Mouse (Mus musculus) megakaryocyte progenitor cell, adult 5-6 weeks (primary cell): ENCODE data around the gene Golga5. TPM values are rescaled to one million over a fixed set of nuclear protein-coding genes. Genes with fewer than 3 reads are reported as not detected.
A peak's percentile ranks its signal among the peaks of the same experiment; 100 is the strongest.

ENCODE experiments used
- ATAC-seq: replicated peaks from 2 replicates; pipeline ENCODE4 v1.8.0; 2016; ENCODE audit warnings: mild to moderate bottlenecking, moderate TSS enrichment, inconsistent platforms; ENCODE audit not compliant: poor library complexity
- total RNA-seq, 2 experiments: library from RNA; stranded (forward) in 1 of 2; stranded (reverse) in 1 of 2; fragments of 157-497, 149-512 nt in 1 of 2; fragments of 200-1000 nt in 1 of 2; gene quantifications; 2 replicates each; pipeline versions ENCODE4 v1.2.3 to v1.2.4; 2015 to 2017

Gene Golga5
- total RNA-seq (2015) (22.1 and 28.8 TPM in 2 replicates), total RNA-seq (2017) (69.0 and 74.0 TPM in 2 replicates)

DNA sequence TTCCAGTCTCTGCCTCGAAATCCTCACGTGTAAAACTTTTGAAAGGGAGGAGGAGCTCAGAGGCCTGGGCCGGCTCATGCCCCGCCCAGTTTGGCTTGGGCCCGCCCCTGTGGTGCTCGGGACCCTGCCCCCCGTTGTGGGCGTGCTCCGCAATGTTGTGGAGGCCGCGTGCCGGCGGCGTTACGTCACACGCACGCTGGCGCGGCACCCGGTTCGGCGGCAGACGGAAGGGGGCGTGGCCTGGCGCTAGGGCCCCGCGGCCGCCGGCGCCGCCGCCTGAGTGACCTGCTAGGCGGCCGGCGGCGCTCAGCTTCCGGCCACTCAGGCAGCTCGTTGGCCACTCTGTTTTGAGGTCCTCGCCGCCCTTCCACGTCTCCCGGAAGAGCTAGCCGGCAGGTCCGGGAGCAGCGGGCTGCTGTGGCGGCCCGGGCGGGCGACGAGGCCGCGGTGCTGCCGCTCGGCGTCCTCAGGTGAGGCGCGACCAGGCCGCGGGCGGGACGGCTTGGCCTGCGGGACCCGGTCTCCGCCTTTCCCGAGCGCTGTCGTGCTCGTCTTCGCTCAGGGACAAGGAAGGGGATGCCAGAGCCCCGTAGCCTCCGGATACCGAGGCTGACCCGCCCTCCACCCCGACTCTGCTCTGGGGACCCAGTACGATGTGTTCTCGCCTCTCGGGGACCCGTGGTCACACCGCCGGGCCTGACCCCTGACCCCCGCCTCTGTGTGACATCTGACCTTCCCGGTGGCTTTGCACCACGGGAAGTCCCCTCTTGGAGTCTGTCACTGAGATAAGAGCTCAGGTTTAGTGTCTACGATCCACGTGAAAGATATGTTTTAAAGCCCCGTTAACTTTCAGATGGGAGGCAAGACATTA is at the start of gene Golga5:
TSS of gene Golga5 (plus strand) at position 242 of the 871 bp plus-strand sequence.
- ATAC-seq: peak; percentile 98

DNA sequence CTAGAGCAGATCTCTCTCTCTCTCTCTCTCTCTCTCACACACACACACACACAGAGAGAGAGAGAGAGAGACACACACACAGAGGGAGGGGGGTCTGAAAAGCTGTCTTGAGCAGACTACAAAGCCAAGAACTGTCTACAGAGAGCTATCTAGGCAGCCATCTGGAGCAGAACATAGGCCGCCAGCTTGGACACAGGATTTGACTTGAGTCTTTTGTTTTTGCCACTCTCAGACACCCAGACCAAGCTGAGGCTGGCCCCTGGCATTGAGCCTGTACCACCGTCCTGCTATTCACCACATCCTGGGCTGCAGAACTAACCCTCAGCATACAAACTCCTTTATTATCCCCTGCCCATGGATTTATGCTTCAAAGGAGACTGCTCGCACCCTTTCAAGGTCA is 49.4 kb upstream of the Golga5 start:
- ATAC-seq: peak; percentile 29; the same call in 1 of the 2 replicates

DNA sequence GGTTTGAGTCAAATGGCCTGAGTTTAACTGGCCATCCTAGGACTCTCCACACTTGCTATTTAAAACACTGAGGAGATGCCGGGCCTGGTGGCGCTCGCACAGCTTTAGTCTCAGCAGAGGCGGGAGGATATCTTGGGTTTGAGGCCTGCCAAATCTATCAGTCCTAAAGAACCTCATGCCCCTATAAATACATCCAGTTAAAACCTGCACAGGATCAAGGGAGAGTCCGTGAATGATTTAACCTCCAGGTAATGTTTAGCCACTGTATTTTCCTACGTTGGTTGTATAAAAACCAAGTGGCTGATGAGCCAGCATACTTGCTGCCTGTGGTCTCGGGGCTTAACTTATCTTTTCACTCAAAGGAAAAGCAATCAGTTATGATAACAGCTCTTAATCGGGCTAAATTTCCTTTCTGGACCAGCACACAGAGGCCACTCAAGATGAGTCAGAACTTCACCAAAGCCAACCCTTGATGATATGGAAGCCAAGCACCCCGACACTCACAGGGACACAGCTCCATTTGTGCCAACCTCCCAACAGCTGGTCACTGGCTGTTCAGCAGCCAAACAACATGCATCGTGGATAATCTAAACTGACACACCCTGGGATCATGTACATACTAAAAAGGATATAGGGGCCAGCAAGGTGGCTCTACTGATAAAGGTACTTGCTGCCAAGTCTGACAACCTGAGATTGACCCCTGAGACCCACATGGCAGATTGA is 48.6 kb upstream of the Golga5 start:
- ATAC-seq: peak; percentile 75

DNA sequence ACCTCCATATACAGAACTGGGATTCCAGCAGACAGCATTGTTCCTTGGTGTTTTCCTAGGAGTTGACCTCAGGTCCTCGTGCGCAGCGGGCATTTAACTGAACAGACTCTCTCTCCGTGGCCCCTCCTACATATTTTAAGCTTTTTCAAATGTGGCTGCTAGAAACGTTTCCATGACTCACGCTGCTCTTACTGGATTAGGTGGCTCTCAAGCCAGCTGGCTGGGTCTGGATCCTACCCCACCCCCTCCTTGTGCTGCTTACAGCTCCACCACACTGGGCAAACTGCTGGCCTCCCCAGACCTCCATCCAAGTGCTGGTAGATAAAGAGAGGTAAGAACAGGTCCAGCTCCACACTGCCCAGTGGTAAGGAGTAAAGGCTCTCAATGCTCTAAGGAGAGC is 46.9 kb upstream of the Golga5 start:
- ATAC-seq: no peak

DNA sequence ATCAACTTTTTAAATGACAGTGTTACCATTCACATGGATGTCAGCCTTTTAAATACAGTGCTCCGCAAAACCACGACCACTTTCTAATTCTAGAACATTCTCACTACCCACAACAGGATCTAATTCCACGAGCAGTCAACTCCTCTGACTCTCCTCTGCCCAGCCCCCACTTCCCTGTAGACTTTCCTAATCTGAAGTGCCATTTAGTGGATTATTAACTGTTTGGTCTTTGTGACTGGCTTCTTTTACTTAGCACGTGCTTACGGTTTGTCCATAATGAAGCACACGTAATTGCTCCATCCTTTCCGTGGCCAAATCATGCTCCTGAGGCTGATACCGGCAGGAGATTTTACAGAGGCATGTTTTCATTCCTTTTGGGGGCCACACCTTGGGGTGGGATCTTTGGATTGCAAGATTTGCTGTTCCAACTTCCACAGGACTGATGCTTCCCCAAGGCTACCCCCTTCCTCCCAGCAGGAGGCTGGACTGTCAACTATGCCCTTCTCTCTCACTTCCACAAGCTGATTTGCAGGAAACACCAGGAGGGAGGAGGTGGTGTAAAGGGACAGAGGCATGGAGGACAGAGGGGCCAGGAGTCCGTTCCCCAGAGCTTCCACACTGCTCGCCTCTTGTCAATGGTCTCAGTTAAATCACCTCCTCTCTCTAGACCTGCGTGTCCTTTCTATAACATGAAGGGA is 46.2 kb upstream of the Golga5 start:
- no peak for ATAC-seq

GRCm38 (mm10) chr12:102423625-102424024 is 45.3 kb upstream of the Golga5 start:
- ATAC-seq: no peak

DNA sequence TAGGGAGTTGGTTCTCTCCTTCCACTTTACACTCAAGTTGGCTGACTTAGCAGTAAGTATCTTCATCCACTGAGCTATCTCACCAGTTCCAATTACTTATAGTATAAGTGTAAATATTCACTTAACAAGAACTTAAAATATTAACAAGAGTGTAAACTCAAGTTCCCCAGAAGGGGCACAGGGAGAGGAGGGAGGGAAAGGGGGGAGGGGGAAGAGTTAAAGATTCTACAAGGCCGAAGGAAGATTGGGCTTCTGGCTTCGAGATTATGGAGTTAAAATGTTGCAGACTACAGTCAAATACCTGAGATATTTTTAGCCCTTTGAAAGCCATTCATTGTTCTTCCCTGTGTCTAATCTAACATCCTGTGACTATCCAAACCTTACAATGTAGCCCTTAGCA is 44.5 kb upstream of the Golga5 start:
- no peak for ATAC-seq

GRCm38 (mm10) chr12:102425048-102425578 is 43.8 kb upstream of the Golga5 start:
- ATAC-seq: no peak

DNA sequence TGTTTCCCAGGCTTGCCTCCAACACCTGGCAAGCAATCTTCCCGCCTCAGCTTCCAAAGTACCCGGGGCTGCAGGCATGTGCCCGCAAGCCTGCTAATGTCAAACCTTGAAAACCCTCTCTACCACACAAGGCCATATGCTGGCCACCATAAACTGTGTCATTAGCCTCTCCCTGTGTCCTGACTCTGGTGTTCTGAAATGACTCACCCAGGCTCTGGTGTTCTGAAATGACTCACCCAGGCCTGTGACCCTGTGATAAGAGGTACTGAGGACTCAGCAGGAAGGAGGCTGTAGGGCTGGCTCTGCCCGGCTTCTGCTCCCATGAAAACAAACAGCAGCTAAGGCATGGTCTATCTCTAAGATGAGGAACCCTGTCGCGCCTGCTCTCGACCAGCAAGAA is 42.6 kb upstream of the Golga5 start:
- ATAC-seq: peak; percentile 98

GRCm38 (mm10) chr12:102429656-102430055 is 39.3 kb upstream of the Golga5 start:
- ATAC-seq: no peak

DNA sequence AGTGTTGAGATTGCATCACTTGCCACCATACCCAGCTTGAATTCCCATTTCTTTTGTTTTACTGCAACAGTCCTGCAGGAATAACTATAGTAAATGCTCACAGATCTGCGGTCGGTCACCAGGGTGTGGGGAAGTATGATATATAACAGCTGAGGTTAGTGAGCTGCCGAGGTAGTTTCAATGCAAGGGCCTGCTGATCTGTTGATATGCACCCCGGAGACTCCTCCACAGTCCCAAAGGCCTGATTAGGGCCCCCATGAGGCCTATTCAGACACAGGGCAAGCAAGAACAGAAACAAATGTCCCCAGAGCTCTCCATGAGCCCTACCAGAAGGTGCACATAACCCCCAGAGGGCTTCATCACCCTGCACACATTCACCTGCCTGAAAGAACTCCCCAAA is 38.7 kb upstream of the Golga5 start:
- peak; percentile 41 for ATAC-seq

DNA sequence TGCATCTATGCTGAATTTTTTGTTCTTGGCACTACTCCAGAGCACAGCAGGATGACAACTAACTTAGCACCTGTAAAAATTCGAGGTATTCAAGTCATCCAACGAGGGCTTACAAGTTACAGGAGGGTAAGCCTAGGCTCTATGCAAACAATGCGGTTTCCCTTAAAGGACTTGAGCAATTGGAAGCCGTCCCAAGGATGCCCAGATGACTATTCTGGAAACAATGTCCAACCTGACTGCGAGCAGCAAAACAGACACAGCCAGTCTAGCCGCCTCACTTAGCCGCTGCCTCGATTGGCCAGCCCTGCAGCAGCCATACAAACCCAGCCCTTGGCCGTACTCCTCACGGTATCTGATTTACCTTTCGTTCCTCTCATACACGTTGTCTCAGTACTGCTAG is 36.7 kb upstream of the Golga5 start:
- ATAC-seq: no peak

DNA sequence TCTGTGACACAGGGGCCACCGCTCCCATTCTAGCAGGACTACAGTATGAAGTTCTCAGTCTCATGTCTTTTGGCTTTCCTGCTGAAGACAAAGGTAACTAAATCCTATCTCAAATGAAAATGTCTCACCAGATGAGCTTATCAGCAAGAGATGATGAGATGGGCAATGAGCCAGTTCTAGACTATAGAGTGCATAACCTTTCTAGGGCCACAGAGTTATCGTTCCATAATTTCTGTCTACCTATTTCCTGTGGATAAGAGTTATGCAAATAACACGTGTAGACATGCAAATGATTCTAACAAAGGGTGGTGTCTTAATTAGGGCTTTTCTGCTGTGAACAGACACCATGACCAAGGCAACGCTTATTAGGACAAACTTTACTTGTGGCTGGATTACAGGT is 34.8 kb upstream of the Golga5 start:
- ATAC-seq: no peak

GRCm38 (mm10) chr12:102436939-102437526 is 31.9 kb upstream of the Golga5 start:
- no peak for ATAC-seq

GRCm38 (mm10) chr12:102437952-102438351 is 31.0 kb upstream of the Golga5 start:
- no peak for ATAC-seq

DNA sequence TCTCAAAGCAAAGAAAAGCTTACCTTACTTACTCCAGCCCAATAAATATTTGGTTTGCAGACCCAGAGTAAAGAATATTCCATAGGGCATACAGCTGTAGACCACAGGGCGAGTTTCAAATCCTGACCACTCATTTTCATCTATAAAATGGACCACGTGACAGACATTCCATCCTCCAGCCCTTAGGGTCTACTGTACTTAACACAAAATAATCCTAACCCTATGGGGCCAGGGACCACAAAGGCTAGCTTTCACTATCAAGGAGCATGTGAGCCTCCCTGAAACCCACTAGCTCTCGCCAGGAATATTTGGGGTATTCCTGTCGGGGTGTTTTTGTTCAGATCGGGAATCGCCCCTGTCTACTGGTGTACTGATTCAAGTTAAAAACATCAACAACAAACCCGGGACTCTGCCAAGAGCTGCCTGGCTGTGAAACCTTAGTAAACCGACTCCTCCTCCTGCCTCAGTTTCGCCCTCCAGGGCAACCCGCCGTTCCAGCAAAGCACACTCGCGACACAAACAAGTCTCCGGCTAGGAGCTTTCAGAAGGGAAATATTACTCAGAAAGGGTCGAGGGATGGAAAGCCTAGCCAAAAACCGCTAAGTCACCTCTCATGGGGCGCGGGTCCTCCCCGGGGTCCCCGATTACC is 29.8 kb upstream of the Golga5 start:
- ATAC-seq: no peak

DNA sequence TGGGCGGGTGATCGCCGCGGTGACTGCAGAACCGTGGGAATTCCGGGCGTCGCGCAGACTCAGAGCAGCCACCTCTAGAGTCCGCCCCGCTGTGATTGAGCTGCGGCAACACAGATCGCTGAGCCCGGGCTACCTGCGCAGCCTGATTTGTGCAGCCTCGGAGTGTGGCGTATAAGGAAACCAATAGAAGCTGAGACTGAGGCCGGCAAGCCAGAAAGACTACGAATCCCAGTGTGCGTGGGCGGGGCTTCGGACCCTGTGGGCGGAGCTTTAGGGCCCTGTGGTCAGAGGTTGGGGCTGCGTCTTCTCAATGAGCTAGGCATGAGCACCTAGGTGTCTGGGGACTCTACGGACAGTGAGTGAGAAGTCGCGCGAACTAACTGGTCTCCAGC is 29.3 kb upstream of the Golga5 start, which contains the start of gene Lgmn:
TSS of gene Lgmn (minus strand) at position 182 of the 392 bp plus-strand sequence.
- ATAC-seq: peak; percentile 95

- ATAC-seq: 0 out of 2 replicates have a peak, but pooled peaks have one; percentile 10
Measured at GRCm38 (mm10) chr12:102440551-102440950, 28.4 kb upstream of the Golga5 start.

- ATAC-seq: no peak
Measured at GRCm38 (mm10) chr12:102441141-102441540, 27.8 kb upstream of the Golga5 start.

- peak; percentile 14 for ATAC-seq
Measured at GRCm38 (mm10) chr12:102442639-102443038, 26.3 kb upstream of the Golga5 start.
